Mouse (Mus musculus) brain, adult 2 months (tissue): ENCODE data around the gene Reps1.

Source experiments
- DNase-seq: peaks from one replicate; pipeline ENCODE4 v3.0.0; 2011; ENCODE audit warnings: low read depth, low spot score

Reps1 gene

DNA sequence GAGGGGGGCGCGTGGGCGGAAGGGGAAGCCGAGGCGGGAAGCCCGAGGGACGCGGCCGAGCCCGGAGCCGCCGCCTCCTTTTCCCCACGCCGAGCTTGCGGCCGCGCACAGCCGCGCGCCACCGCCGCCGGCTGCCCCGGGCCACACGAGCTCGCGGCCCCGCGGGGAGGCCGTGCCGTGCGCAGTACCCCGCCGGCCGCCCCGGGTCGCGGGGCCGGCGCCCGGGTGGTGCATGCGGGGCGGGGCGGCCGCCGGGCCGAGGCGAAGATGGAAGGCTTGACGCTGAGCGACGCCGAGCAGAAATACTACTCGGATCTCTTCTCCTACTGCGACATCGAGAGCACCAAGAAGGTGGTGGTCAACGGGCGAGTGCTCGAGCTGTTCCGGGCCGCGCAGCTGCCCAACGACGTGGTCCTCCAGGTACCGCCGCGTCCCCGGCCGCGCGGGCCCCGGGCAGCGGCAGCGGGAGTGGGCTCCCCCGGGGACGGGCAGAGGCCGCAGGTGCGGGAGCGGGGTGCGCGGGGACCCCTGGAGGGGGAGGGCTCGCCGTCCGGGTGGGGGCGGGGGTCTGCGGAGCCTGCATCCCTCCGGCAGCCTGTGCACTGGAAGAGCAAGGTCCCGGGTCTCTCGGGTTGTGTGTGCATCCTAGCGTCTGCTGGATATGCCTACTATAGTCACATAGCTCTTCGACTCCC lies at the start of gene Reps1:
Reps1 (plus strand) TSS at position 166 of the 695 bp plus-strand sequence.
- peak; percentile 47 for DNase-seq

DNA sequence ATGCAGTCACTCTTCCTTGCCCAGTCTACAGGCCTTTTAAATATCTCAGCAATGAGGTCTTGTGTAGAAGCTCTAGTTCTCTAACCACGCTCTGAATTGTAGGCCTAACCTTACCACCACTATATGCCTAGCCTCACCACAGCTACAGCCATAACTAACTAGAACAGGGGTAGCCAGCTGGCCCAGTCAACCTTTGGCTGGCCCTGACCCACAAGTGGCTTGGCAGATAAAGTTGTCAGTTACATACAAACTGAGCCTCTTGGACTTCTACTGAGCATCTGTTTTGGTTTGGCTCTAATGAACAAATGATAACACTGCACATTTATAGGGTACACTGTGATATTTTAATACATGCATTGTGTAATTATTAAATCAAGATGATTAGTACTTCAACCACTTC lies 48.9 kb upstream of the Reps1 start:
- DNase-seq, result no peak

DNA sequence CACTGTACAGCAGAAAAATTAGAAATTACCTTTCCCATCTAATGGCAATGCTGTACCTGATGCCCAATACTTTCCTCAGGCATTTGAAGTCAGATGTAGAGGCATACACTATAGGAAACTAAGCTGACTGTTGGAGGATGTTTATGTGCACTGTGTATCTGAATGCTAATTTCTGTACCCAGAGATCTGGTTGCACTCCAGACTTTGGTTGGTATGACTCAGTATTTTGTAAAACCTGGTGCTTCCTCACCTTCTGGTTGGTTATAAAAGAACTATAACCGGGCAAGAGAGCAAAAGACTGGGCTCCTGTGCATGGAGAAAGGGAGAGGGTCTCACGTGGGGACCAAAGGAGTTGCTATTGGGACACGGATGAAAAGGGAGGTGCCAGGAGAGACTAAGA lies 48.4 kb upstream of the Reps1 start:
- peak; percentile 66 for DNase-seq

DNA sequence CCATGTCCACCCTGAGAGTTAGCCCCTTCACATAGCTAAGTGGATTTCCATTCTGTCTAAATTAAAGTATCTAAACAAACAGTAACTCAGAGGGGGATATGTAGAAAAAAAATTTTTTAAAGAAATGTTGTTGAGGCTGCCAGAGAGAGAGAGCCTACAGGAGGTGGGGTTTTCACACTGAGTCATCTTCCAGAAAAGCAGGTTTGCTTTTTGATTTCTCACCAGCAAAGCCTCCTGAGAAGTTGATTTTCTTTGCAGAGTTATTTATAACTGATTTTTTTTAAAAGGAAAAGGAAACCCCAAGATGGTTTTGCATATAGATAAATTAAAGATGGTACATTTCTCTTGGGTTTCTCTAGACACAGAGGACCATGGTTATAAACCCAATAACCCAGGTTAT lies 47.5 kb upstream of the Reps1 start:
- DNase-seq, result peak; percentile 79

DNA sequence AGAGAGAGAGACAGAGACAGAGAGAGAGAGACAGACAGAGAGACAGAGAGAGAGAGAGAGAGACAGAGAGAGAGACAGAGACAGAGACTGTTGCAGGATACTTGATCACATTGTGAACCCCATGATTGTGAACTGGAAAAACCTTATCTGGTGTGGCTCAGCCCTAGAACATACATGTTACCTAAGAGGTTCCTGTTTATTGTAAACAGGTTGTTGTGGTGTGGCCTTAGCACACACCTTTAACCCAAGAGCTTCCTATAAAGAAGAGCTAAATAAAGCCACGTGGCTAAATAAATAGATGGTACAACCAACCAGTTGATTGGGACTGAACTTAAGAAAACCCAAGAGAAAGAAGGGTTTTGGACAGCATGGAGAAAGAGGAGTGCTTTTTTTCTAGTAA lies 45.9 kb upstream of the Reps1 start:
- DNase-seq, result no peak

DNA sequence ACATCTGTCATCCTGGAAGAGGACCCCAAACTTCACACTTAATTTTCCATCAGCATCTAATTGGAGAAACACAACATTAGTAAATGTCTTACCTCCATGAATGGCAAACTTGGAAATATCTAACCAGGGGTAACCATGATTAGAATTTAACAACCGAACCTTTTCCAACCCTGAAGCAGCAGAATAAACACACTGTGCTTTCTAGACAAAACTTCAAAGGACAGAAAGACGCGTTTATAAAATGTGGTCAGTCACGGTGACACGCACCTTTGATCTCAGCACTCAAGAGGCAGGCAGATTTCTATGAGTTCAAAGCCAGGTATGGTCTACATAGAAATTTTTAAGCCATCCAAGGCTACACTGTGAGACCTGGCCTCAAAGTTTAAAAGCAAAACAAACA lies 43.9 kb upstream of the Reps1 start:
- no peak for DNase-seq

DNA sequence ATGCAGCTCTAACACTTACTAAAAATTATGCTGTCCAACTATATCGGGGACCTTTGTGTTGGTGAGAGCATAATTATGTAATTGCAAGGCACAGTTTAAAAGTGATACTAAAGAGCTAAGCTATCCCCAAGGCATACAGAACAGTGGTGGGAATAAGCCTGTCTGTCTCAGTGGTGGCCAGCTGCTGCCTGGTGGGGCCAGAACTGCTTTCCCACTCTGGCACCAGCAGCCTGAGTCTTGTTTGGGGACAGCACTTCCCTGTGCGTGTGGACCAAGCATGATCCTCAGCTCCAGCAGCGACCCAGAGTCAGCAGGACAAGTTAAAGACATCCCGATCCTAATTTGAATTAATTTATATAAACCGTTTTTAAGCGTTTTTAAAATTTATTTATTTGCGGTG lies 35.2 kb upstream of the Reps1 start:
- DNase-seq, result peak; percentile 5

DNA sequence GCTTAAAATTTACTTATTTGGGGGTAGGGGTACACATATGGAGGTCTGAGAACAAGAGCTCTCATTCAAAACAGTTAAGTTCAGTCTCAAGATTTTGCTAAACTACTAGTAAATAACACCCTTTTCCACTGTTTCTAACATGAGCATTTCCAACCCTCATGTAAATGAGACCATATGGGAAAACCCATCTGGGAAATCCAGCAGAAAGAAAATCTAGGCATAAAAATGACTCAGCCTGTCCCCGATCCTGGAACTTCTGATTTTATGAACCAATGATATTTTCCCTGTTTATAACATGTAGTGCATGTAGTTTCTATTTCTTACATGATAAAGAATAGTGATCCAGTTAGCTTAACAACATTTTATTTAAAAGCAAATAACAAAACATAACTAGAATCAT lies 34.8 kb upstream of the Reps1 start:
- DNase-seq, result peak; percentile 69

DNA sequence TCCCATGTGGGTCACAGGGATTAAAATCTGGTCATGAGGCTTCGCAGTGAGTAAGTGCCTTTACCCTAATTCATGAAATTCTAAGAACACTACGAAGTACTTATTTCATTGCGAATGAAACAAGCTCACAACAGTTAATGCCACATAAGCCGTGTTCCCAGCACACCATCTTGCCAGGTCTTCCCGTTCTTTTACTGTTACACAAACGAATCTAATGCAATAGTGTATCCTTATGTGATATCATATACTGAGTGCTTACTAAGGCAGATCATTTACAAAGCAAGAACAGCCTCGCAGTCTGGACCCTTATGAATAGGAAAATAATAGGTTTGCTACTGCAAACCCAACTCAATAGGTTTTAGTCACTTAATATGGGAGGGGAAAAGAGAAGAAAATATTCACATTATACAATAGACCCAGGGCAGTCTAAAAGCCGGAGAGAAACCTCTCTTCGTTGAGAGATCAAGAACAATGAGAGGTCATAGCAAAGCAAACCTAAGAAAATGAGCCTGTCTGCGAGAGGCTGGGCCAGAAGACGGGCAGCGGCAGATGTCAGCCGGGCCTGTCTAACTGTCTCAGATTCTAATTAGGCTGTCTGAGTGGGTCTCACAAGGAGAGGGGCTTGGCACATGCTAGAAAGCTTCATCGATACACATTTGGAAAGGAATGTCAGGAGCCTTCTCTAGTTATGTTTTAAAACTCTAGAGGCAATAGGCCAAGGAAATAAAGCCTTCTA lies 33.9 kb upstream of the Reps1 start:
- peak; percentile 8 for DNase-seq

DNA sequence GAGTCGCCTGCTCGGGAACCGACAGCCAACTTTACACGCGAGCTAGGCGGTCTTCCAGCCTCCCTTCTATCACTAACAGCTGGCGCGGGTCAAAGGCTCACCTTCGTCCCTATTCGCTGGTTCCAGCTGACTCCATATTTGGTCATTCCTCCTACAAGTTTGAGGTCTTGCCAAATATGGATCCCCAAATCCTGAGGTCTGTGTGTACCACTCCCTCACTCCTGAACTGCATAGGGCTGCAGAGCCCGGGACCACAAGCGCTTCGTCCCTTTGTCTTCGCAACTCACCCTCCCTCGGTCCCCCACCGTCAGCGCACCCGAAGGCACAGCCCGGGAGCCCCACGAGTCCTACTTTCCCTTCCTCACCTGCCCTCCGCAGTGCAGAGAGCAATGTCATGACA lies 33.3 kb upstream of the Reps1 start:
- DNase-seq, result peak; percentile 71

DNA sequence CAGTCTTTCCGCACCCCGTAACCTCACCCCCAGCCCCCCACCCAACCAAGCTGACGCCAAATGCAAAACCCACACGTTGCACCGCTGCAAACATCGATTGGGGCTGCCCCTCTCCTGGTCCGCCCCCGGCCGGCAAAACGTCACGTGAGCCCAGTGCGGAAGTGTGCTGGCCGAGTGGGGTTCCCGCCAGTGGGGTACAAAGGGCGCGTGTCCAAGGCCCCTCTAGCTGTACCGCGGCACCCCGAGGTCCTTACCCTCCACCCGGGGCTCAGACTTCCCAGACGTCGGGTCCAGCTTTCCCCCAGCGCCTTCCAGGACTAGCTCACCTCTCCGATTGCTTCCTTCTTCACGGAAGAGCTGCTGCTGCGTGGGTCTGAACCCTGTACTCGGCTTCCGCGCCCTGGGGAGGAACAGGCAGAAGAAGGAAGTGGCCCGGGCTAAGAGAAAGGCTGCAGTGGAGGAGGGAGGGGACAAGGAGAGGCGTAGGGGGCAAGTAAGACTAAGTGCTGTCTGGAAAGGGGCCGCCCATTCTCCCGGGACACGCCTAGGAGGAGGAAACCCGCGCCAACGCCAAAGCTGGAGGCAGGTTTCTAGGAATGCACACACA lies 32.8 kb upstream of the Reps1 start, which contains the start of gene Abracl:
Abracl (minus strand) TSS at position 548 of the 607 bp plus-strand sequence.
- DNase-seq, result peak; percentile 80

DNA sequence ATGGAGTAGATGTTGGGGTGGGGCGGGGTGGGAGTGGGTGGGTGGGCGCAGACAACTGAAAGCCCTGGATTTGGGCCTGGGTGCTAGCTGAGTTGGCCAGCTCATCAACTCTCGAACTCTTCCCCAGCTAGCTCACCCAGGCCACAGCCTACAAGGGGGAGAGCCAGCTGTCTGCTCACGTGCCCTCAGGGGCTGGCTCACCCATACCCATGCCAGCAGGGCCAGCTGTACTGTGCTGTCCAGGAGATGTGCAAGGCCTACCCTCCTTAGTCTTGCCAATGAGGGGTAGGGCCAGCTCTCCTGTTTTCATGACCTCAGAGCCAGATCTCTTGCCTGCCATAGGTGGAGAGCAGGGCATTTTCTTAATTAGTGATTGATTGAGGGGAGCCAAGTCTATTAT lies 21.3 kb upstream of the Reps1 start:
- DNase-seq, result no peak

DNA sequence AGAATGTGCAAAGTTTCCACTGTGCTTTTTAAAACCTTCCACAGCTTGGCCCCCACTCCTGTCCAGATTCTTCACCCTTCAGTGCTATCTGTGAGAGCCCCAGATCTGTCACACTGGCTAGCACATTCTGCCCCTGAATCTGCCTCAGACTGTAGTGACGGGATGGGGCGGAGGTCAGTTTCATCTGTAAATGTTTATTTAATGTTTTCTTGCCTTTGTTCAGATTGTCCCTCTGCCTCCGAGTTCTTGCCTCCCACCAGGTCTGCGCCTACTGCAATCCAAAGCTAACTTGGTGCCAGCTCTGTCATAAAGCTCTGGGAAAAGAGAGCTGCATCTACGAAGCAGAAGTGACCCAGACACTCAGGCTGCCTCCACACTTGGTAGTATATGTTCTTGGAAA lies 18.8 kb upstream of the Reps1 start:
- peak; percentile 9 for DNase-seq

DNA sequence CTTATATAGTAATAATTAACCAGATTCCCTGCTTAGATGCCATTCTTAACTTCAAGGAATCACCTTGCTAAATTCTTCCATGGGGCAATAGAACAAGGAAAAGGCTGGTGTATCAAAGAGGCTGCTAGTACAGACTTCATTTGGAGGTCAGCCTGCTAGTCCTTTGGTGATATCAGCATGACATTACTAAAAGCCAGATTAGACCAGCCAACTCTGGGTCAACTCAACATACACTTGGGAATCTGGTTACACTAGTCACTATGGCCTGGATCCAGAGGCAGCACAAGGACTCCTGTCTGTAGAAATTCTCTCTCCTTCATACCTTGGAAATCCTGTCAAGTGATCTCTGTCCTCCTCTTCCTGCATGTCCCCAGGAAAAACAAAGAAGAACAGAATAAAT lies 9.3 kb upstream of the Reps1 start:
- DNase-seq, result no peak

DNA sequence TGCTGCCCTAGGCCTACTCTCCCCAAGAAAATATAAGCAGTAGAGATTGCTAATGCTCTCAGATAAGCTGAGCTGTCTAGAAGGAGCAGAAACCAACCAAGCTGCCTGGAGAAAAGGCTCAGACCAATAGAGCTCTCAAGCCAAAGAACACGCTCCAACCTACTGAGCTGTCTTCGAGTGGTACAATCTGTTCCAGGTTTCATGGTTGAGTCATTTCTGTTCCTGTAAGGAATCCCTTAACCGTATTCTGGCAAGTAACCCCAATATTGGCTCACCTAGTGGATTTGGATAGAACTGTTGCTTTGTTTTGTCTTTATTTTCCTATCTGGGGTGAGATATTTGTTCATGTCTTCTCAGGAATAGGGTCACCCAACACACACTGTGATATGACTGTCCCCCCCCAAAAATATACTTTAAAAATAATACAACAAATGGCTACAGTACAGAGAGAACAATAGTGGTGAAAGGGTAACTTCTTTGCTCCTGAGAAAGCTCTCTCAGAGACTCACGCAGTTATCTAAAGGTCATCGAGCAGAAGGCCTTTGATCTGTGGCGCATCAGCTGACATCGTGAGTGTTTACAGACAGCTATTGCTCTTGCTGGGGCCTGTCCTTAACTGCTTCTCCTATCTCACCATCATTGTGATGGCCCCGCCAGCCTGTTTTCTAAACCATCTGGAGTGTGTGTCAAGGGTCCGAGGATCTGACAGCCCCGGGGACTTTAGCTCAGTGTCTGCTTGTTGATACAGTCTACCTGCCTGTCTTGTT lies 8.1 kb upstream of the Reps1 start:
- DNase-seq, result peak; percentile 22

DNA sequence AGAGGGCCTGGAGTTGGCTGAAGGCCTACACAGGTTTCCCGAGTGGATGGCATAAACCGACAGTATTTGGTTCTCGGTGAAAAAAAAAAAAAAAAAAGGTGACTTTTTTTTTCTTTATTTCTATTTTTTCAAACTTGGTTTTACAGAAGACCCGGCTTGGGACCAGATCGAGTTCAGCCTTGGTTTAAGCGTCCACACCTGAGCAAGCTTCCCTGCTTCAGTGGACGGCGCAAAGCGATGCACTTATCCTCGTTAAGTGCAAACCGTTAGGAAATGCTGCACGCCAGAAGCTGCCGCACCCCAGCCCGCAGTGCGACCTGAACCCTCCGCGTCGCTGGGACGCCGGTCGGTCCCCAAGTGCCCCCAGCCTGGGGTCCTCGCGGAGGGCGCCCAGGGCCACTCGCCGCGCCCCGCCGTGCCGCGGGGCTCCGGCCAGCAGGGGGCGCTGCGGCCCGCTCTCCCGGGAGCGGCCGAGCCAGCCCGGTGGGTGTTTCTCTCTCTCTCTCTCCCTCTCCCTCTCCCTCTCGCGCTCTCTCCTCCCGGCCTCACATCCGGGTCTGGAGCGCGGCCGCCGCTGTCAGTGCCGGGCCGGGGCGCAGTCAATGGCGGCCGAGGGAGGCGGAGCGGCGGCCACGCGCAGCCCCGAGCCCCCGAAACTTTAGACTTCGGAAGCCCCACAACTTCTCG lies 509 bp upstream of the Reps1 start:
- DNase-seq, result peak; percentile 93

DNA sequence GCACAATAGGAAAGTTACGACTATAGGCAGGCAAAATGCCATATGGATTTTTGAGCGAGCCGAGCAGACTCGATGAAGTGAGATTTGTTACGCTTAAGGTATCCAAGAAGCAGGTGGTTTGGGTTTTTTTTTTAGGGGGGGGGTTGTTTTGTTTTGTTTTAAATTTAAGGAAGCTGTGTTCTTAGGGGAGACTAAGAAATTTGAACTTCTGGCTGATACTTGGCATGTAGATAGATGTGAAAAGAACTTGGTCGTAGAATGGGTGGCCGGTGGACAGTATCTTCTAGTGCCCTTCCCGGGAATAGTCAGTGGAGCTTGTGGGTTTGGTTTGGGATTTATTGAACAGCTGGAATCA lies 707 bp downstream of the Reps1 start:
- DNase-seq, result no peak

DNA sequence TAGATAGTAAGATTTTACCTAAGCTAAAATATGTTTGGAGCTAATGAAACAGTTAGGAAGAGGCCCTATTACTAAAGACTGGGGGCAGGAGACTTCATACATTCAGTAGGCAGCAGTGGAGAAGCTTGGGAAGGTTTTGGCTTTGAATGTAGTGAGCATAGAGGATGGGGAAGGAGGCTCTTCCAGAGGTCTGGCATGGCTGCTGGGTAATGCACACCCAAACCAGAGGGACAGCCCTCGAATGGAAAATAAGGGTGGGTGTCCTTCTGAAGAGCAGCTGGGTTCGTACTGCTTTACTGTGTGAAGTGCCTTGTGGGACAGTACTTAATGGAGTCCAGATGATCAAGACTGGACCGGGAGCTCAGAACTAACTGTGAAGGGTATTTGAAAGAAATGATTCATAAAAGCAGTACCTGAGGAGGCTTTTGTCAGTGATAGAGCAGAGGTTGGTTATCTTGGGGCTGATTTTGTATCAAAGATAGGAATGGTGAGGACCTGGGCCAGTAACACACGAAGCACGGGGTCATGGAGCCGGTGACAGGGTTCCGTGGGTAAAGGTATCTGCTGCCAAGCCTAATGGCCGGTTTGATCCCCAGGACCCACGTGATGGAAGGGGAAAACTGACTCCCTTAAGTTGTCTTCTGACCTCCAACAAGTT lies 3.1 kb downstream of the Reps1 start:
- DNase-seq, result no peak

DNA sequence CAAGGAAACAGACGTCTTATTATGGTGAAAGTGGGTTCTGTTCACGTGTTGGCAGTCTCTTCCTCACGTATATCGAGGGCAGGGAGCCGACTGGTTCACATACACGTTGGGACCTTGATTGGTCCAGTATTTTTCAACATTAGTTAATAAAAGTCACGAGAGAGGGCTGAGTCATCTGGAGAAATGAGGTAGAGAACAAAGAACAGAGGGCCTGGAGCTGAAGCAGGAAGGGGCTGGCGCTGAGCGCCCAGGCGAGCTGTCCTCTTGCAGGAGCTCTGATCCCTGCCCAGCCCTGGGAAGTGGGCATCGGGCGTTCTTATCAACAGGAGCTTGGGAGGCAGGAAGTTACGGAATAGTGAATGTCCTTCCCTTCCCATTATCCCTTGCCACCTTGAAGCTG lies 4.1 kb downstream of the Reps1 start:
- DNase-seq, result no peak

DNA sequence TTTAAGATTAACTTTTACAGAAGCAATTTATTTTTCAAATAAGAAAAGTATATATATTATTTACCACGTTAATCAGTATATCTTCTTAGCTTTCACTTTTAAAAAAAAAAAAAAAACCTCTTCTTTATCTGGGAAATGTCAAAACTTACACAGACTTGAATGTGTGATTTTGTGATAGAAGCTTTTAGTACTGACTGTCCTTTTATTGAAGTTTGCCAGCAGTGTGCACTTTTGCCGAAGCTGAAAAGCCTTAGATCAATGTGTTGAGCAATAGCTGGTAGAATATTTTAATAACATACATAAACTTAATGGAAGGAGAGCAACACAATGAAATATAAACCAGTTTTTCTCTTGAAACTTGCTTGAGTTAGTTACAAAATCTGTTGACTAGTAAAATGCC lies 5.1 kb downstream of the Reps1 start:
- no peak for DNase-seq

DNA sequence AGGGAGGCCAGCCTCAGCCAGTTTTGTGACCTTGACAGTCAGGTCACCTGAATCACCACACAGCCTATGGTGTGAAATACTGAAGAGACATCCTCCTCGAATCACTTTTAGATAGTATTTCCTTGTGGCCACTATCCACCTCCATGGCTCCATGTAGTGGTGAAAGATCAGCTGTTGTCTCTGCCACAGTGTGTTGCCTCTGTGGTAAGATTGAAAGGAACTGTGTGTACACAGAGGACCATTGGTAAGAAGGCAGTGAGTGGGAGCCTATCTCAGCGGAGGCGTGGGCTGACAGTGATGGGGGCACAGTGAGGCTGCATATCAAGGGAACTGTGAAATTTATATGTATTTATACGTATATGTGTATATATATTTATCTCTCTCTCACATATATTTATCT lies 5.9 kb downstream of the Reps1 start:
- no peak for DNase-seq
